In the genomic region with DNA sequence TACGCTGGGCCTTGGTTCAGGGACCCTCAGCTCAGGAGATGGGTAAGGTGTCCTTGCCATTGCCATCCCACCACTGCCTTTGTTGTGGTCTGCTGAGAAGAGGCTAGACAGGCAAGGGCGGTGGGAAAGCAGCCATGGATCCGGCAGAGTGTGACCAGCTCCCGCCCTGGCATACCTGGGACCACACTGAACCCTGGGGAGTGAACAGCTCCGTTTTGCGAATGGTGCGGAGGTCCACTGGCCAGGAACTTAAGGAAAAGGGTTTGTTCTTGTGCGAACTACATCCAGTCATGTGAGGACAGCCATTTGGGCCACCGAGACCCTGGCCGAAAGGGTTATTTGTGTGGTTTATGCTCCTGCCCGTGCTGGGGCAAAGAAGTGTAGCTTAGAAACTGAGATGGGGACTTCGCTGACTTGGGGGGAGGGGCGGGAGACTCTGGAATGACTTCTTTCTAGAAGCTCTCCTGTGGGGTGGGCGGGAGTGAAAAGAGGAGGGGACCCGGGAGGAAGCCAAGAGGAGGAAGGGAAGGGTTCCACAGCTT, we compare ENCODE assay signal across 10 mouse cellular contexts.
DNase-seq lines count a peak whose midpoint lies in the region; ATAC-seq and TF ChIP-seq lines count a peak whose summit lies in the region.
"Had no signal": no experiment of that assay in that cellular context is flagged by ENCODE, and none has a peak within 500 bp of the region (broad histone marks: within the 10 kb centered on the region; RNA-seq: fewer than 3 reads in every experiment).

No protein-coding gene starts in this region.

- peaks cover 86% of the 10 kb centered on the region for H3K27me3 ChIP-seq in E14TG2a.4 (ENCODE audit: insufficient read depth, low read length)
- peaks cover 70% of the 10 kb centered on the region for H3K27me3 ChIP-seq in forebrain, embryonic 13.5 days
- peaks cover 74% of the 10 kb centered on the region for H3K27me3 ChIP-seq in limb, embryonic 14.5 days (ENCODE audit: control insufficient read depth, insufficient read depth, low read length)

- no peak for TF ChIP-seq POLR2A in limb, embryonic 14.5 days (IDR thresholded peaks at IDR 0.05; ENCODE audit: borderline replicate concordance, extremely low read depth, insufficient read depth, insufficient read length)

- no peak overlapping the region for H3K27ac ChIP-seq in gastrocnemius, adult 2 months
- peak overlapping the region; percentile 93 for H3K27ac ChIP-seq in forebrain, embryonic 13.5 days
- H3K27ac ChIP-seq in limb, embryonic 14.5 days (replicated peaks; ENCODE audit: low read depth, low read length): no peak overlapping the region

- peak overlapping the region; percentile 46 for H3K4me3 ChIP-seq in gastrocnemius, adult 2 months
- H3K4me3 ChIP-seq in E14TG2a.4 (replicated peaks; ENCODE audit: low read length): peak overlapping the region; percentile 61
- peak overlapping the region; percentile 73 for H3K4me3 ChIP-seq in forebrain, embryonic 13.5 days
- peak overlapping the region; percentile 28 for H3K4me3 ChIP-seq in limb, embryonic 14.5 days (replicated peaks; ENCODE audit: low read length)

- no peaks in the 10 kb centered on the region for H3K9me3 ChIP-seq in E14TG2a.4 (ENCODE audit: low read length)
- H3K9me3 ChIP-seq in forebrain, embryonic 13.5 days (replicated peaks): no peaks in the 10 kb centered on the region
- H3K9me3 ChIP-seq in limb, embryonic 14.5 days (ENCODE audit: control insufficient read depth, low read length): no peaks in the 10 kb centered on the region

- no peak for ATAC-seq in forebrain, embryonic 13.5 days
- ATAC-seq in limb, embryonic 14.5 days (ENCODE audit: low FRiP score, low read depth): no peak

- TF ChIP-seq CTCF in gastrocnemius, adult 2 months (IDR thresholded peaks at IDR 0.05): no peak
- TF ChIP-seq CTCF in E14TG2a.4 (conservative IDR thresholded peaks at IDR 0.05; ENCODE audit: low read length): no peak

- H3K4me2 ChIP-seq in forebrain, embryonic 13.5 days: peak overlapping the region; percentile 68
- H3K4me2 ChIP-seq in limb, embryonic 14.5 days (replicated peaks; ENCODE audit: low read depth, low read length, severe bottlenecking): peak overlapping the region; percentile 51

- H3K36me3 ChIP-seq in E14TG2a.4 (ENCODE audit: insufficient read depth, low read length): no peaks in the 10 kb centered on the region
- no peaks in the 10 kb centered on the region; the same call in 1 of the 2 replicates for H3K36me3 ChIP-seq in forebrain, embryonic 13.5 days (ENCODE audit: poor library complexity, severe bottlenecking)
- no peaks in the 10 kb centered on the region for H3K36me3 ChIP-seq in limb, embryonic 14.5 days (ENCODE audit: control insufficient read depth, insufficient read depth, low read length)

- no peak for DNase-seq in gastrocnemius, adult 2 months
- DNase-seq in gastrocnemius, postnatal 10 days: no peak
- DNase-seq in limb, embryonic 14.5 days (ENCODE audit: low spot score): no peak
- no peak for DNase-seq in right cerebral cortex, postnatal 25 days
- DNase-seq in cerebellum, adult 18-20 months: no peak
- no peak for DNase-seq in adrenal gland, postnatal 10 days
- DNase-seq: adrenal gland, postnatal 14 days; layer of hippocampus, adult 9-11 months had no signal

- peaks cover 46% of the 10 kb centered on the region for H3K4me1 ChIP-seq in E14TG2a.4 (replicated peaks; ENCODE audit: low read depth, low read length)
- peaks cover 71% of the 10 kb centered on the region for H3K4me1 ChIP-seq in forebrain, embryonic 13.5 days
- peaks cover 17% of the 10 kb centered on the region; the same call in 1 of the 2 replicates for H3K4me1 ChIP-seq in limb, embryonic 14.5 days (ENCODE audit: control insufficient read depth, insufficient read depth, low read length)

- 4% methylated on average over 15 of the region's 15 CpGs for WGBS in forebrain, embryonic 13.5 days
- 4% methylated on average over 15 of the region's 15 CpGs for WGBS in limb, embryonic 14.5 days

- peak overlapping the region; percentile 73 for H3K9ac ChIP-seq in forebrain, embryonic 13.5 days
- no peak overlapping the region for H3K9ac ChIP-seq in limb, embryonic 14.5 days (ENCODE audit: low read depth, low read length, severe bottlenecking)

- intact Hi-C loops in gastrocnemius, adult 2 months (cut with DNase I): no loop called here
